Mouse (Mus musculus): ENCODE results near the gene Heatr6. TPM values are rescaled to one million over a fixed set of nuclear protein-coding genes. Genes with fewer than 3 reads are reported as not detected.

Gene Heatr6
- polyA plus RNA-seq, 1 experiment from 2014 or later, result 21.1 TPM

- no peak overlapping the region for H3K27ac ChIP-seq
- no peaks in the 10 kb centered on the region for H3K27me3 ChIP-seq (replicated peaks)
- ATAC-seq (ENCODE audit: insufficient read depth, low FRiP score, low read depth), result no peak
- H3K4me1 ChIP-seq, result no peaks in the 10 kb centered on the region
- H3K36me3 ChIP-seq, result peaks cover 49% of the 10 kb centered on the region
- no peaks in the 10 kb centered on the region for H3K9me3 ChIP-seq
- H3K9ac ChIP-seq, result no peak overlapping the region
- H3K4me2 ChIP-seq, result no peak overlapping the region
- no peak overlapping the region for H3K4me3 ChIP-seq (replicated peaks)
- 85% methylated on average over 4 of the region's 4 CpGs for WGBS
These were observed 15.5 kb downstream of the Heatr6 start for GRCm38 (mm10) chr11:83768976-83769375.

DNA sequence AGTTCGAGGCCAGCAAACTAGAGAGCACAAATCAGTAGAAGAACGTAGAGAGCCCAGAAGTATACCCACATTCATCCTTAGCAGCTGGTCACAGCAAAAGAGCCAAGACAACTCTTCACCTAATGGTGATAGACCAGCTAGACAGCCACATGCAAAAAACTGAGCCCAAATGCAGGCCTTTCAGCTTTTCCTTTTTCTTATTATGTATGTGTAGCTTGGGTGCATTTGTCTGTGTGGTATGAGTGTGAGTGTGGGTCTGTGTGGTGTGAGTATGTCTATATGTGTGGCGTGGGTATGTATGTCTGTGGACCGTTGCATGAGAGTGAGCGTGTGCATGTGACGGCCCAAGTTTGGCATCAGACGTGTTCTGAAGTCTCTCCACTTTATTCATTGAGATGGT lies 17.5 kb downstream of the Heatr6 start:
- no peaks in the 10 kb centered on the region for H3K9me3 ChIP-seq
- H3K36me3 ChIP-seq, result peaks cover 45% of the 10 kb centered on the region
- no peaks in the 10 kb centered on the region for H3K27me3 ChIP-seq (replicated peaks)
- no peak overlapping the region for H3K27ac ChIP-seq
- ATAC-seq (ENCODE audit: insufficient read depth, low FRiP score, low read depth), result no peak
- H3K4me3 ChIP-seq (replicated peaks), result no peak overlapping the region
- H3K4me2 ChIP-seq, result no peak overlapping the region
- no peak overlapping the region for H3K9ac ChIP-seq
- 89% methylated on average over 7 of the region's 7 CpGs for WGBS
- H3K4me1 ChIP-seq, result no peaks in the 10 kb centered on the region

DNA sequence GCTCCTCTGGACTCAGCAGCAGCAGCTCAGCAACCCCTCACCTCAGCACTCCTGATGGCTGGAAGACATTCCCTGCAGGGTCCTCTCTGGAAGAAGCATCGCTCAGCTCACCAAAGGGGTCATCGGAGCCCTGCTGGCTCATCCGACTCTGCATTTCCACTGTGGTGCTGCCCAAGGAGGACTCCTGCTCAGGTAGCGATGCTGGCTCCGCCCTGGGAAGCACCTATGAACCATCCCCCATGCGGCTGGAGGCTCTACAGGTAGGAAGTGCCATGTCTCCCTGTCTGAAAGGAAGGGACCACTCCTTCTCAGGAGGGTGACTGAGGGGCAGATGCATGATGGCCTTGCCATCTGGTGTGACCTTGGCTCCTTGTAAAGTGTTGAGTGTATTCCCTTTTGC lies 18.8 kb downstream of the Heatr6 start:
- Histone ChIP-seq H3K9me3 (no peaks in the 10 kb centered on the region), H3K4me2 (no peak overlapping the region), H3K27me3 (replicated peaks) (no peaks in the 10 kb centered on the region), H3K36me3 (peaks cover 45% of the 10 kb centered on the region), H3K27ac (no peak overlapping the region), H3K4me1 (no peaks in the 10 kb centered on the region), H3K9ac (no peak overlapping the region), H3K4me3 (replicated peaks) (no peak overlapping the region)
- ATAC-seq (ENCODE audit: insufficient read depth, low FRiP score, low read depth), result no peak
- WGBS, result 94% methylated on average over 6 of the region's 6 CpGs

GRCm38 (mm10) chr11:83773691-83774090 lies 20.2 kb downstream of the Heatr6 start:
- no peak overlapping the region for H3K9ac ChIP-seq
- H3K27me3 ChIP-seq (replicated peaks), result no peaks in the 10 kb centered on the region
- H3K4me2 ChIP-seq, result no peak overlapping the region
- no peaks in the 10 kb centered on the region for H3K4me1 ChIP-seq
- no peak overlapping the region for H3K4me3 ChIP-seq (replicated peaks)
- no peaks in the 10 kb centered on the region for H3K9me3 ChIP-seq
- 92% methylated on average over 16 of the region's 16 CpGs for WGBS
- ATAC-seq (ENCODE audit: insufficient read depth, low FRiP score, low read depth), result no peak
- H3K36me3 ChIP-seq, result peaks cover 48% of the 10 kb centered on the region
- H3K27ac ChIP-seq, result no peak overlapping the region

- Histone ChIP-seq H3K4me2 (no peak overlapping the region), H3K27me3 (replicated peaks) (no peaks in the 10 kb centered on the region), H3K36me3 (peaks cover 50% of the 10 kb centered on the region), H3K27ac (no peak overlapping the region), H3K4me3 (replicated peaks) (no peak overlapping the region), H3K9ac (no peak overlapping the region), H3K4me1 (no peaks in the 10 kb centered on the region), H3K9me3 (no peaks in the 10 kb centered on the region)
- 94% methylated on average over 11 of the region's 11 CpGs for WGBS
- no peak for ATAC-seq (ENCODE audit: insufficient read depth, low FRiP score, low read depth)
These were observed 20.8 kb downstream of the Heatr6 start for GRCm38 (mm10) chr11:83774324-83774723.

- Histone ChIP-seq H3K4me1 (no peaks in the 10 kb centered on the region), H3K27me3 (replicated peaks) (no peaks in the 10 kb centered on the region), H3K4me3 (replicated peaks) (no peak overlapping the region), H3K27ac (no peak overlapping the region), H3K4me2 (no peak overlapping the region), H3K36me3 (peaks cover 69% of the 10 kb centered on the region), H3K9me3 (no peaks in the 10 kb centered on the region), H3K9ac (no peak overlapping the region)
- ATAC-seq (ENCODE audit: insufficient read depth, low FRiP score, low read depth), result no peak
- 86% methylated on average over 8 of the region's 8 CpGs for WGBS
These were observed 23.3 kb downstream of the Heatr6 start for GRCm38 (mm10) chr11:83776798-83777197.

- H3K9me3 ChIP-seq, result no peaks in the 10 kb centered on the region
- no peak overlapping the region for H3K9ac ChIP-seq
- WGBS, result 74% methylated on average over 14 of the region's 14 CpGs
- H3K27me3 ChIP-seq (replicated peaks), result no peaks in the 10 kb centered on the region
- H3K4me2 ChIP-seq, result no peak overlapping the region
- no peak for ATAC-seq (ENCODE audit: insufficient read depth, low FRiP score, low read depth)
- no peak overlapping the region for H3K27ac ChIP-seq
- peaks cover 30% of the 10 kb centered on the region for H3K36me3 ChIP-seq
- H3K4me3 ChIP-seq (replicated peaks), result no peak overlapping the region
- H3K4me1 ChIP-seq, result peaks cover 3% of the 10 kb centered on the region; the same call in 1 of the 2 replicates
These were observed 30.6 kb downstream of the Heatr6 start for GRCm38 (mm10) chr11:83783931-83784600.

DNA sequence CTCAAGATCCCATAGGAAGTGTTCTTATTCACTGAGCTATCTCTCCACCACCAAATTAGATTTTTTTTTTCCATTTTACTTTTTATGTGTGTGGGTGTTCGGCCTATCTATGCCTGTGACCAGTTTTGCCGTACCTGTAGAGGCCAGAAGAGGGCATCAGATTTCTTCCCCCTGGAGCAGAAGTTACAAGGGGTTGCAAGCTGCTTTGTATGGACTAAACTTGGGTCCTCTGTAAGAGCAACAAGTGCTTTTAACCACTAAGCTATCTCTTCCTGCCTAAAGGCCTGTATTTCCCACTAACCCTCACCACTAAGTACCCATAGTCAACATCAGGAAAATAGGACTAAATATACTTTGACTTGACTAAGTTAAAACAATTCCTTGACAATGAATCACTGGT lies 31.2 kb downstream of the Heatr6 start:
- WGBS, result 77% methylated on average over 2 of the region's 2 CpGs
- H3K9ac ChIP-seq, result no peak overlapping the region
- H3K4me3 ChIP-seq (replicated peaks), result no peak overlapping the region
- H3K27ac ChIP-seq, result no peak overlapping the region
- no peaks in the 10 kb centered on the region for H3K27me3 ChIP-seq (replicated peaks)
- no peaks in the 10 kb centered on the region for H3K9me3 ChIP-seq
- no peak for ATAC-seq (ENCODE audit: insufficient read depth, low FRiP score, low read depth)
- H3K36me3 ChIP-seq, result peaks cover 27% of the 10 kb centered on the region
- H3K4me1 ChIP-seq, result peaks cover 3% of the 10 kb centered on the region; the same call in 1 of the 2 replicates
- H3K4me2 ChIP-seq, result no peak overlapping the region

DNA sequence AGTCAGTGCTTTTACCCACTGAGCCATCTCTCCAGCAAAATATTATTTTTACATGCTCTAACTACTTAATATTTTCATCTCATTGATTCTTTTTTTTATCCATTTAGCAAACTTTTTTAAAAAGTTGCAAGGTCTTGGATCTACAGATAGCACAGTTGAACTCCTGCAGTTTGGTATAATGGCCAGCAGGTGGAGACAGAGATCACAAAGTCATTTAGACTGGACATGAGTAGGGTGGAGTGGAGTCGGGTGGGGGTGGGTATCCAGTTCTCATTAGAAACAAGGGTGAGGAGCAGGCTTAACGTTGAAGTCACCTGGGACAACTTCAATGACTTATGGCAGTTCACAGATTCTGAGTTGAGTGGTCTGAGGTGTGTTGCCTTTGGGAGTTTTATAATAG lies 31.9 kb downstream of the Heatr6 start:
- no peak overlapping the region for H3K4me2 ChIP-seq
- no peak for ATAC-seq (ENCODE audit: insufficient read depth, low FRiP score, low read depth)

GRCm38 (mm10) chr11:83786835-83787234 lies 33.3 kb downstream of the Heatr6 start:
- H3K36me3 ChIP-seq, result 0 out of 2 replicates have a peak, but pooled peaks cover 6% of the 10 kb centered on the region
- H3K4me3 ChIP-seq (replicated peaks), result no peak overlapping the region
- no peak overlapping the region for H3K27ac ChIP-seq
- no peaks in the 10 kb centered on the region for H3K9me3 ChIP-seq
- no peak overlapping the region for H3K9ac ChIP-seq
- no peaks in the 10 kb centered on the region for H3K27me3 ChIP-seq (replicated peaks)
- no peak overlapping the region for H3K4me2 ChIP-seq
- WGBS, result 65% methylated on average over 4 of the region's 4 CpGs
- H3K4me1 ChIP-seq, result peaks cover 3% of the 10 kb centered on the region; the same call in 1 of the 2 replicates
- ATAC-seq (ENCODE audit: insufficient read depth, low FRiP score, low read depth), result no peak

More for the DNA sequence above, 31.9 kb downstream of the Heatr6 start:
- H3K4me3 ChIP-seq (replicated peaks), result no peak overlapping the region
- no peaks in the 10 kb centered on the region for H3K9me3 ChIP-seq
- H3K27ac ChIP-seq, result no peak overlapping the region
- peaks cover 3% of the 10 kb centered on the region; the same call in 1 of the 2 replicates for H3K4me1 ChIP-seq
- H3K27me3 ChIP-seq (replicated peaks), result no peaks in the 10 kb centered on the region
- no peak overlapping the region for H3K9ac ChIP-seq
- 6% methylated on average over 2 of the region's 2 CpGs for WGBS
- H3K36me3 ChIP-seq, result peaks cover 20% of the 10 kb centered on the region

DNA sequence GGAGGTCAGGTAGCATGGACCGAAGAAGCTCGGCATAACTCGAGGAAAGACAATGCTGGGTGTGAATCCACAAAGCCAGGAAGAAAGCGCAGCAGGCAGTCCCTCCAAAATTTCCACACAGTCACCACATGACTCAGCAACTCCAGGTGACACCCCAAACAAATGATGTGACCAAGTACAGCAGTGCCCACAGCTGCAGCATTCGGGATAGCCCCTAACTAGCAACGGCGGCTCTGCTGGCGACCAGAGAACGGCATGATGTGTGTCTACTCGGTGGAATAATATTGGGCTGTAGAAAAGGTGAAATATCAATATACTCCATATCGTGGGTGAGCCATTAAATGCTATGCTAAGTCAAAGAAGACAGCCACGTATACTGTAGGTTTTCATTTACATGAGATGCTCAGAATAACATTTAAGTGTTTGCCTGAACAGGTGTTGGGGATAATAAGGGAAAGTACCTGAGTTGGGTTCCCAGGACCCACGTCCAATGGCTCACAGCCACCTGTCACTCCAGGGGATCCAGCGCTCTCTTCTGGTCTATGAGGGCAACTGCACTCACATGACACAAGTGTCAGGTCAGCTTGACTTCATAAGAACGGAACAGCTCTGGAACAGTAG lies 34.0 kb downstream of the Heatr6 start:
- Histone ChIP-seq H3K9me3 (no peaks in the 10 kb centered on the region), H3K9ac (no peak overlapping the region), H3K27ac (no peak overlapping the region), H3K27me3 (replicated peaks) (no peaks in the 10 kb centered on the region), H3K4me2 (no peak overlapping the region), H3K4me1 (peaks cover 3% of the 10 kb centered on the region; the same call in 1 of the 2 replicates), H3K36me3 (0 out of 2 replicates have a peak, but pooled peaks cover 5% of the 10 kb centered on the region), H3K4me3 (replicated peaks) (no peak overlapping the region)
- 82% methylated on average over 15 of the region's 15 CpGs for WGBS
- no peak for ATAC-seq (ENCODE audit: insufficient read depth, low FRiP score, low read depth)

GRCm38 (mm10) chr11:83788331-83788730 lies 34.8 kb downstream of the Heatr6 start:
- H3K4me3 ChIP-seq (replicated peaks), result no peak overlapping the region
- no peak overlapping the region for H3K9ac ChIP-seq
- no peak overlapping the region for H3K27ac ChIP-seq
- H3K9me3 ChIP-seq, result no peaks in the 10 kb centered on the region
- ATAC-seq (ENCODE audit: insufficient read depth, low FRiP score, low read depth), result no peak
- no peak overlapping the region for H3K4me2 ChIP-seq
- peaks cover 3% of the 10 kb centered on the region; the same call in 1 of the 2 replicates for H3K4me1 ChIP-seq
- H3K27me3 ChIP-seq (replicated peaks), result no peaks in the 10 kb centered on the region
- no peaks in the 10 kb centered on the region for H3K36me3 ChIP-seq
- 78% methylated on average over 8 of the region's 8 CpGs for WGBS
